Mouse (Mus musculus): ENCODE measurements around the gene Lrrc2.

The Lrrc2 gene

GRCm38 (mm10) chr9:111009763-111010162 is 58.4 kb downstream of the Lrrc2 start:
- in situ Hi-C loops (cut with MboI; ENCODE audit: low pct_unique_long_range_greater_than_20kb in 1 of 2, low sequenced_read_pairs in 2 of 2, unreplicated experiment in 1 of 2) = no loop called here

GRCm38 (mm10) chr9:111011550-111011949 is 60.2 kb downstream of the Lrrc2 start:
- in situ Hi-C loops (cut with MboI; ENCODE audit: low pct_unique_long_range_greater_than_20kb in 1 of 2, low sequenced_read_pairs in 2 of 2, unreplicated experiment in 1 of 2) = no loop called here

- in situ Hi-C loops (cut with MboI; ENCODE audit: low pct_unique_long_range_greater_than_20kb in 1 of 2, low sequenced_read_pairs in 2 of 2, unreplicated experiment in 1 of 2) = no loop called here
Observed at GRCm38 (mm10) chr9:111012041-111012440, 60.7 kb downstream of the Lrrc2 start.

GRCm38 (mm10) chr9:111015658-111016057 is 64.3 kb downstream of the Lrrc2 start:
- in situ Hi-C loops (cut with MboI; ENCODE audit: low pct_unique_long_range_greater_than_20kb in 1 of 2, low sequenced_read_pairs in 2 of 2, unreplicated experiment in 1 of 2) = no loop called here

- in situ Hi-C loops (cut with MboI; ENCODE audit: low pct_unique_long_range_greater_than_20kb in 1 of 2, low sequenced_read_pairs in 2 of 2, unreplicated experiment in 1 of 2) = no loop called here
Observed at GRCm38 (mm10) chr9:111019022-111019421, 67.7 kb downstream of the Lrrc2 start, which contains the start of gene Ltf. TSS of gene Ltf (plus strand) at chr9:111019271.

GRCm38 (mm10) chr9:111026791-111027190 is 75.4 kb downstream of the Lrrc2 start:
- in situ Hi-C loops (cut with MboI; ENCODE audit: low pct_unique_long_range_greater_than_20kb in 1 of 2, low sequenced_read_pairs in 2 of 2, unreplicated experiment in 1 of 2) = no loop called here
